Mouse (Mus musculus) thymus, postnatal 14 days (tissue): ENCODE measurements around the gene Rd3l.
"Not testable (repeated sequence)": the region's sequence is repeated elsewhere in the genome, so short reads cannot be mapped to it uniquely, and the experiment has no call there.

ENCODE experiments used
- DNase-seq: peaks from one replicate; pipeline ENCODE4 v3.0.0; 2021

Gene Rd3l

GRCm38 (mm10) chr12:111963339-111963738 is 17.8 kb downstream of the Rd3l start:
- no peak for DNase-seq

- peak; percentile 79 for DNase-seq
Observed at GRCm38 (mm10) chr12:111958101-111958865, 22.8 kb downstream of the Rd3l start.

GRCm38 (mm10) chr12:111956173-111956572 is 24.9 kb downstream of the Rd3l start:
- DNase-seq, result no peak

- DNase-seq, result no peak
Observed at GRCm38 (mm10) chr12:111951701-111952100, 29.4 kb downstream of the Rd3l start.

GRCm38 (mm10) chr12:111950486-111950885 is 30.6 kb downstream of the Rd3l start:
- DNase-seq, result no peak

GRCm38 (mm10) chr12:111946716-111947115 is 34.4 kb downstream of the Rd3l start:
- DNase-seq, result peak; percentile 63

GRCm38 (mm10) chr12:111945765-111946655 is 35.1 kb downstream of the Rd3l start:
- not testable (repeated sequence) for DNase-seq

GRCm38 (mm10) chr12:111945115-111945514 is 36.0 kb downstream of the Rd3l start:
- no peak for DNase-seq

- not testable (repeated sequence) for DNase-seq
Observed at GRCm38 (mm10) chr12:111944065-111944987, 36.8 kb downstream of the Rd3l start.

GRCm38 (mm10) chr12:111943421-111944064 is 37.6 kb downstream of the Rd3l start:
- DNase-seq, result no peak

- no peak for DNase-seq
Observed at GRCm38 (mm10) chr12:111938623-111939177, 42.4 kb downstream of the Rd3l start.

GRCm38 (mm10) chr12:111936706-111937550 is 44.2 kb downstream of the Rd3l start:
- DNase-seq, result no peak

GRCm38 (mm10) chr12:111933971-111934370 is 47.1 kb downstream of the Rd3l start:
- DNase-seq, result no peak

GRCm38 (mm10) chr12:111933032-111933704 is 47.9 kb downstream of the Rd3l start:
- DNase-seq, result no peak

- no peak for DNase-seq
Observed at GRCm38 (mm10) chr12:111932513-111932912, 48.6 kb downstream of the Rd3l start.

GRCm38 (mm10) chr12:111931411-111932025 is 49.6 kb downstream of the Rd3l start:
- no peak for DNase-seq
